Mouse (Mus musculus): ENCODE data around the gene Dpf2.

Gene Dpf2

GRCm38 (mm10) chr19:5913007-5913719 lies at the start of gene Dpf2:
Gene Dpf2, minus strand, starts transcription at chr19:5913010.
- no peak for DNase-seq

GRCm38 (mm10) chr19:5957371-5957770 lies 44.6 kb upstream of the Dpf2 start:
- DNase-seq = no peak

- peak; percentile 80 to 84 for DNase-seq
Observed at GRCm38 (mm10) chr19:5956685-5957084, 43.9 kb upstream of the Dpf2 start.

GRCm38 (mm10) chr19:5955704-5956670 lies 43.2 kb upstream of the Dpf2 start:
- DNase-seq = peak; percentile 84 to 88

GRCm38 (mm10) chr19:5954936-5955335 lies 42.1 kb upstream of the Dpf2 start:
- no peak for DNase-seq

DNA sequence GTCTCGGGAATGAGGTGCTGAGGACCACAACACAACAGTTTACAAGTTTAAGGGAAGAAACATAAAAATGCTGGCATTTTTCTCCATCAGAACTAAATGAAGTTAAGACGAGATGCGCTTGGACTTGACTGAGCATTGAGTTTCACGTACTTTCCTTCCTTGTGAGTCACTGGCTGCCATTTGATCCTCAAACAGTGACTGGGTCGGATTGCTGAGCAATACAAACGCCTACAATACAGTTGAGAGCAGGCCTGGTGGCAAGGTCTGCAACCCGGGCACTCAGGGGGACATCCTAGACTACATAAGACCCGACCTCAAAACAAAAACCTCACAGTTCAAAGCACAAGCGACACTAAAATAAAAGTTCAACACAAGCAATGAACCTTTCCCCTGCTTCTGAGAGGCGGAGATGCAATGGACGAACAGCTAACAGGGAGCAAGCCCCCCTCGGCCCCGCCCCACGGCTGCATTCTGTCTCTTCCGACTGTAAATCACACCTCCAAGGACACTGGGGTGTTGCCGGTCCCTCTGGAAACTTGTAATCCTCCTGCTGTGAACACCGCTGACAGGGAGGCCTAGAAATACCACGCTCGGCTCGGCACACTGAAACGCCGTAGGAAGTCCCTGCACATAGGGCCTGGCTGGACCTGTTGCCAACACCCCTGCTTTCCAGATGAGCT lies 41.4 kb upstream of the Dpf2 start:
- no peak for DNase-seq

GRCm38 (mm10) chr19:5953201-5953770 lies 40.5 kb upstream of the Dpf2 start:
- DNase-seq = no peak

DNA sequence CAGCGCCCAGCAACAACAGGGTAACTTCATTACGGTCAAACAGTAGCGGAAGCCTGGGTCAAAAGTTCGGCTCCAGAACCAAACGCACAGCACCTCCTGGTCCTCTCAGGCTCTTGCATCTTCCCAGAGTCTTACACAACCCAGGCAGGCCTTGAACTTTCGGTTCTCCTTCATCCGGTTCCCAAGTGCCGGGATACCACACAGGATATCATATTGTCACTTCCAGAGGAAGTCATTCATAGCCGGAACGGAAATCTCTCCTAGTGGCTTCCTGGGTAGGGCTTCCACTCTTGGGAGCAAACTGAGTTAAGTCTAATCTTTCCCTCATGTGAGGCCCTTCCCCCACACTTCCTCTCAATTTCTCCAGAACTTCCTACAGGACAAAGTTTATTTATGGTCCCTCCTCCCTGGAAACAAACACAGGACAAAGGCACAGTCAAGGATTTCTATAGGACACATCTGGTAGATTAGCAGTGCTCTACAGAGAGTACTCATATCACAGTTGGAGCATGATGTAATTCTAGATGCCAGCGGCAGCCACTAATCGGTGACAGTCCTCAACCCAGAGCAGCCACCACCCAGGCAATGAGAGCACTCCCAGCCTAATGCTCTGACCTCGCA lies 39.4 kb upstream of the Dpf2 start:
- peak; percentile 66 to 81 for DNase-seq

- no peak for DNase-seq
Observed at GRCm38 (mm10) chr19:5951631-5952030, 38.8 kb upstream of the Dpf2 start.

- DNase-seq = no peak
Observed at GRCm38 (mm10) chr19:5950218-5950617, 37.4 kb upstream of the Dpf2 start.

- no peak for DNase-seq
Observed at GRCm38 (mm10) chr19:5945891-5946290, 33.1 kb upstream of the Dpf2 start.

GRCm38 (mm10) chr19:5945027-5945426 lies 32.2 kb upstream of the Dpf2 start:
- no peak for DNase-seq

DNA sequence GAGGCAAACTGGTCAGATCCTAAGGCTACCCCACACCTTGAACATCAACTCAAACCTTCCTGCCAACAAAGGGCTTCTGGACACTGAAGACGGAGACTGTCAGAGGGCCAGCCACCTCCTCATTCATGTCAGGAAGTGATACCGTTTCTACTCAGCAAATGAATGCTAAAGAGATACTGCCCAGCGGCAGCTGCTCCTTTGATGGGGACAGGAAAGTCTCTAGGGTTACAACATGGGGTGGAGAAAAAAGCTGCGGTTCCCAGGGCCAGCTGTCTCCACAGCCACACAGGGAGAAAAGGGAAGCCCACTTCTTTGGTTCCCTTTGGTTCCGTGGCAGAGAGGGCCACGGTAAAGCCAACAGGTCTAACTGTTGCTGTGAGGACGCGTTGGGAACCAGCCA lies 31.3 kb upstream of the Dpf2 start:
- no peak for DNase-seq

DNA sequence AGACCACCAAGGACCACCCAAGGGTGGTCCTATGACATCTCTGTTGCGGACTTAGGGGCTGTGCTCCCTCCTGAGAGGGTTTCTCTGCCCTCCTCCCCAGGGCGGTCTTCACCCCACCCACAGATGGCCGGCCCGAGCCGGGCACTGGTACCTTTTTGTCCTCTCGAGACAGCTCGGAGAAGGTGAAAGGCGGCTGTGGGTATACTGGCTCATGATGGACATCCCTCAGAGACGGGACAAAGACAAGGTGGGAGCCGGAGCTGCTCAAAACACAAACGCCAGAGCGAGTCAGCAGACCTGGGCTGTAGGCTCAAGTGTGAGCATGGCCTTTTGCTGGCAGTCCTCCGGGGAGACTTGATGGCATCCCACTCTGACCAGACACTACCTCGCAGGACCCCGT lies 30.6 kb upstream of the Dpf2 start:
- DNase-seq = no peak

DNA sequence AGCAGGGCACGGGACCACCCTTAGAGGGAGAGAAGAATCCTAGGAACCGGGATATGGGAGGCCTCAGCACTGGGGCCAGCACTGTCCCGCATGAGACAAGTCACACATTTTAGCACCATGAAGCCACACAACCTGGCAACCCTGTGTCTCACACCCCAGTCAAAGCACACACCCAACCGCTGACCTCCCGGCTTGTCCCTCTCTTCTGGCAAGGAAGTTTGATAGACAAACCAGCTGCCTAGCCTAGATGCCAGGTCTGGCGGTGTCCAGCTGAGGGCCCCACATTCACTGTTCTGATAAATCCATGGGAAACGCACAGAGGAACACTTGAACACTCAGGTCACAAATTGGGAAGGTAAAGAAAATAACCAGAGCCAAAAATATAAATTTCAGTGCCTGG lies 29.8 kb upstream of the Dpf2 start:
- no peak for DNase-seq

- DNase-seq = no peak
Observed at GRCm38 (mm10) chr19:5940656-5941055, 27.8 kb upstream of the Dpf2 start.

GRCm38 (mm10) chr19:5940173-5940572 lies 27.4 kb upstream of the Dpf2 start:
- DNase-seq = peak; percentile 87 to 91

- DNase-seq = no peak
Observed at GRCm38 (mm10) chr19:5939715-5940114, 26.9 kb upstream of the Dpf2 start.

DNA sequence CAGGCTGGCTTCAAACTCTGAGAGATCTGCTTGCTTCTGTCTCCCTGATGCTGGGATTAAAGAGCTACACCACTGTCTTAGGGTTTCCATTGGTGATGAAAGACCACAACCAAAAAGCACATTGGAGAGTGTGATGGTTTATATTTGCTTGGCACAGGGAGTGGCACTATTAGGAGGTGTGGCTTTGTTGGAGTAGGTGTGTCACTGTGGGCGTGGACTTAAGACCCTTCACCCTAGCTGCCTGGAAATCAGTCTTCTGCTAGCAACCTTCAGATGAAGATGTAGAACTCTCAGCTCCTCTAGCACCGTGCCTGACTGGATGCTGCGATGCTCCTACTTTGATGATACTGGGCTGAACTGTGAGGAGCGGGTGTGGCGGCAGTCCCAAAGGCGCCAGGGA lies 25.7 kb upstream of the Dpf2 start:
- DNase-seq = no peak

GRCm38 (mm10) chr19:5937836-5938406 lies 25.1 kb upstream of the Dpf2 start:
- no peak for DNase-seq

DNA sequence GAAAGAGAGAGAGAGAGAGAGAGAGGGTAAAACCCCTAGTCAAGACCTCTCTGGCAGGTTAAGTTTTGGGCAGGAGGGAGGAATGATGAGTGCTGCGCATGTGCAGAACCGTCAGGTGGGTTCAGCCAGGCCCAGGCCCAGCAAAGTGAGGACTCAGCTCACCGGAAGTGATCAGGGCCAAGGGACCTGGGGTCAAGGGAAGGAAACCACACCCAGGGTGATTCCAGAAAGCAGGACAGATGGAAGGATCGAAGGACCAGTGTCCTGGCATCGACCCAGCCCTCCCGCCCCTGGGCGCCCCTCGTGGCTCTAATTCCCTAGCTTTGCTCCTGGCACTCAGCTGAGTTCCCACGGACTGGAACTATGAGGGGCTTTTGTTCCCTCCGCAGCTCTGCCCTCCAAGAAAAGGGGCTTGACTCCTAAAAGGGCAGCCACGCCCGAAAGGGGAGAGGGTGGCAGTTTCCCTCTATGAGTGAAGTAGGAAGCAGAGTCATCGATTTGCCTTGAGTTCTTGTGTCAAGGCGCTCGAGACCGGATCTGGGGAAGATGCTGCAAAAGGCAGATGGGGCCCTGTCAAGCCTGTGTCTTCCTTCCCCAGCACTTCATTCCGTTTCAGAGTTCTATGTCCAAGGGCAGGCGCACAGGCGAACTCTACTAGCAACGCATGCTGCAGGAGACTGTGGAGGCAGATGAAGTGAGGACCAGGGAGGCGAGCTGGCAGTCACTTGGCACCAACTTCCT lies 24.5 kb upstream of the Dpf2 start:
- no peak for DNase-seq

DNA sequence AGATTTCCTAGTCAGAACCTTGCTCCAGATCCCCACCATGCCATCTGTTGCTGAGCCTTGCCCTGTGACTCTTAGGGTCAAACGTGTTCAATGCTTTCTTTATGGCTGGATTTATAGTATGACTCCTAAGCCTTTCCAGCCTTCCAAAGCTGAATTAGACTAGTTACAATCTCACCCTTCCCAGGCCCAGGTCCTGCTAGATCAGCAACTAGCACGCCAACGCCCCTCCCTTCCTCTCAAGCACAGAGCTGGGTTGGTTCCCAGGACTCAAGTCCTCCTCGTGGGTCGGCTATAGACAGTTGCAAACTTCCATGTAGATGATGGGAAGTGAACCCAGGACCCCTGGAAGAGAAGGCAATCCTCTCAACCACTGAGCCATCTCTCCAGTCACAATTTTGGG lies 22.9 kb upstream of the Dpf2 start:
- no peak for DNase-seq

Measured in kidney, adult 8-10 months (tissue).